Mouse (Mus musculus): ENCODE measurements around the gene Tctn3.

DNA sequence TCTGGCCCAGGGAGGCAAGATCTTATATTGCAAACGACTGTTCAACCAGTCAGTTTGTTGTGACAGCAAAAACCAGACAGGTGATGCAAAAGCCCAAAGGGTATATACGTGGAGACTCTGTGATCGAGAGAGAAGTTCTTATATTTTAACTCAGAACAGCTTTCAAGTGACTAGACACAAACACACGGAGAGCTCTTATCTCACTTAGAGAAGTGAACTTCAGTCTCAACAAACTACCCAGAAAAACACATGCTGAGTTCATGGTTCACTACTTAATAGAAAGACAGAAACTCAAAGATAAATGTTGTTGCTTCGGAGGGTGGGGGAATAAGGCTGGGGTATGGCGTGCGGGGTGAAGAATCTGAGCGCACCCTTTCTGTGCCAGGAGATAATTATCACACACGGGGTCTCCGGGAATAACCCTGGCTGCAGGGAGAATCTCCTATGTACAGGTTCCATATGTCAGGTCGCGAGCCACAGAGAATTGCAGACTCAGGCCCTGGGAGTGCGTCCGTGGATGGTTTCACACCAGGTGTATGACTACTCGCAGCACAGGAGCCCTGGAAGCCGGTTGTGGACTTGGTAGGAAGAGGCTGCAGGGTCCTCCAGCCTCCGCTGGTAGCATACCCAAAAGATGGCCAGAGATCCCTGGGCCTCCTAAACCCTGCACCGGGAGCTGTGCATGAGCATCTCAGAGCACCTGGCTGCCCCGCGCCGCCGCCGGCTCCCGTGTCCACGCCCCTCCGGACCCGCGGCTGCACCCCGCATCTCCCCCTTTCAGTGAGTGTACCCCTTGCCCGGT lies 24.3 kb downstream of the Tctn3 start:
- TF ChIP-seq CTCF (IDR thresholded peaks at IDR 0.05; ENCODE audit: low read depth, low read length): no peak
- no peak for TF ChIP-seq POLR2A (IDR thresholded peaks at IDR 0.05; ENCODE audit: borderline replicate concordance, low read depth, low read length)

All from bone marrow macrophage, adult 2 months (primary cell).